Mouse (Mus musculus): ENCODE data around the gene Efemp2.
A peak's percentile ranks its signal among the peaks of the same experiment; 100 is the strongest.
"Not testable (repeated sequence)": the region's sequence is repeated elsewhere in the genome, so short reads cannot be mapped to it uniquely, and the experiment has no call there.

Efemp2 gene

GRCm38 (mm10) chr19:5477004-5477667 is 3.4 kb downstream of the Efemp2 start:
- DNase-seq (ENCODE audit: low read depth, low spot score) = no peak

GRCm38 (mm10) chr19:5477668-5478300 is 4.0 kb downstream of the Efemp2 start:
- DNase-seq (ENCODE audit: low read depth, low spot score) = no peak

- DNase-seq (ENCODE audit: low read depth, low spot score) = no peak
Observed at GRCm38 (mm10) chr19:5480016-5480415, 6.3 kb downstream of the Efemp2 start.

GRCm38 (mm10) chr19:5481398-5481797 is 7.6 kb downstream of the Efemp2 start:
- DNase-seq (ENCODE audit: low read depth, low spot score) = no peak

- no peak for DNase-seq (ENCODE audit: low read depth, low spot score)
Observed at GRCm38 (mm10) chr19:5483386-5484359, 9.9 kb downstream of the Efemp2 start.

- no peak for DNase-seq (ENCODE audit: low read depth, low spot score)
Observed at GRCm38 (mm10) chr19:5484496-5484895, 10.7 kb downstream of the Efemp2 start.

GRCm38 (mm10) chr19:5485371-5485770 is 11.6 kb downstream of the Efemp2 start:
- DNase-seq (ENCODE audit: low read depth, low spot score) = no peak

GRCm38 (mm10) chr19:5485821-5486220 is 12.1 kb downstream of the Efemp2 start:
- no peak for DNase-seq (ENCODE audit: low read depth, low spot score)

GRCm38 (mm10) chr19:5486286-5486685 is 12.5 kb downstream of the Efemp2 start:
- DNase-seq (ENCODE audit: low read depth, low spot score) = no peak

GRCm38 (mm10) chr19:5486771-5487170 is 13.0 kb downstream of the Efemp2 start:
- DNase-seq (ENCODE audit: low read depth, low spot score) = no peak

- peak; percentile 88 for DNase-seq (ENCODE audit: low read depth, low spot score)
Observed at GRCm38 (mm10) chr19:5487768-5488550, 14.2 kb downstream of the Efemp2 start, which contains the start of gene Mus81. TSS of gene Mus81 (minus strand) at chr19:5488402.

GRCm38 (mm10) chr19:5488878-5489571 is 15.3 kb downstream of the Efemp2 start:
- peak; percentile 94 for DNase-seq (ENCODE audit: low read depth, low spot score)

GRCm38 (mm10) chr19:5489721-5490120 is 16.0 kb downstream of the Efemp2 start:
- DNase-seq (ENCODE audit: low read depth, low spot score) = not testable (repeated sequence)

GRCm38 (mm10) chr19:5490313-5490897 is 16.7 kb downstream of the Efemp2 start, which contains the start of gene Cfl1:
TSS of gene Cfl1 (plus strand) at chr19:5490455.
- DNase-seq (ENCODE audit: low read depth, low spot score) = peak; percentile 92

GRCm38 (mm10) chr19:5490898-5491708 is 17.3 kb downstream of the Efemp2 start:
- DNase-seq (ENCODE audit: low read depth, low spot score) = peak; percentile 59

- no peak for DNase-seq (ENCODE audit: low read depth, low spot score)
Observed at GRCm38 (mm10) chr19:5492641-5493040, 18.9 kb downstream of the Efemp2 start.

GRCm38 (mm10) chr19:5493301-5493721 is 19.6 kb downstream of the Efemp2 start:
- DNase-seq (ENCODE audit: low read depth, low spot score) = not testable (repeated sequence)

GRCm38 (mm10) chr19:5494314-5494713 is 20.6 kb downstream of the Efemp2 start:
- no peak for DNase-seq (ENCODE audit: low read depth, low spot score)

- no peak for DNase-seq (ENCODE audit: low read depth, low spot score)
Observed at GRCm38 (mm10) chr19:5495353-5496051, 21.7 kb downstream of the Efemp2 start.

All from embryo, embryonic 11.5 days (tissue).